ENCODE assay signal across 1 mouse cellular context in the genomic region with DNA sequence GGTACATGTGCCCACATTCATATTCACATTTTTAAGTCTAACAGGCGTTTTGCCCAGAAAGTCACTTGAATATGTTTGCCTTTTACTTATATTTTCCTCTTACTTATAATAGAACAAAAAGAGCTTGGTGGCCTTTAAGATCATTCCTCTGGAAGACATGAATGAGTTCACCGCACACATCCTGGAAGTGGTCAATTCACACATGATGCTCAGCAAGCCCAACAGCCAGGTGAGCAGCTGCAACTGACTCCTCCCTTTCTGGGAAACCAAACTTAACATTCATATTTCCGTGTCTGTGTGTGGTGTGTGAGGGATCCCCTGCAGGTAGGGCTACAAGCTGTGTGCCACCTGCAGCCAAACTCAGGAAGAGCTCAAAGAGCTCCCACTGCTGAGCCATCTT.
TF ChIP-seq lines count a peak whose summit lies in the region.

No protein-coding gene starts in this region.

TF ChIP-seq in CH12.LX, 34 proteins besides CTCF, POLR2A, EP300 and RAD21:
- TF ChIP-seq JUND (conservative IDR thresholded peaks at IDR 0.05; ENCODE audit: low read depth, low read length) = no peak
- TF ChIP-seq TBP (conservative IDR thresholded peaks at IDR 0.05; ENCODE audit: low read depth, low read length) = no peak
- TF ChIP-seq MEF2A (IDR thresholded peaks at IDR 0.05; ENCODE audit: borderline replicate concordance, low read depth, low read length) = no peak
- TF ChIP-seq JUN (IDR thresholded peaks at IDR 0.05; ENCODE audit: insufficient read depth, low read depth, low read length) = no peak
- TF ChIP-seq IRF4 (IDR thresholded peaks at IDR 0.05; ENCODE audit: low read depth, low read length) = no peak
- no peak for TF ChIP-seq ELF1 (IDR thresholded peaks at IDR 0.05; ENCODE audit: low read depth, low read length)
- TF ChIP-seq E2F4 (IDR thresholded peaks at IDR 0.05; ENCODE audit: insufficient replicate concordance, low read depth, low read length) = no peak
- no peak for TF ChIP-seq CHD1 (IDR thresholded peaks at IDR 0.05; ENCODE audit: low read depth, low read length)
- no peak for TF ChIP-seq HCFC1 (IDR thresholded peaks at IDR 0.05; ENCODE audit: low read depth, low read length)
- no peak for TF ChIP-seq NRF1 (IDR thresholded peaks at IDR 0.05; ENCODE audit: low read depth, low read length)
- TF ChIP-seq BHLHE40 (IDR thresholded peaks at IDR 0.05; ENCODE audit: low read depth, low read length) = no peak
- no peak for TF ChIP-seq NELFE (IDR thresholded peaks at IDR 0.05; ENCODE audit: low read depth, low read length)
TF ChIP-seq in CH12.LX: peak in this region for 0.
